In genomic region chr17:83777462-83778051, GRCm38 (mm10) we compare ENCODE assay signal across 19 mouse cellular contexts.
DNase-seq lines count a peak whose midpoint lies in the region; ATAC-seq lines count a peak whose summit lies in the region.
"Had no signal": no experiment of that assay in that cellular context is flagged by ENCODE, and none has a peak within 500 bp of the region (broad histone marks: within the 10 kb centered on the region; RNA-seq: fewer than 3 reads in every experiment).

No protein-coding gene starts in this region.

- peak; percentile 75 for ATAC-seq in erythroblast, adult 5-6 weeks (replicated peaks; ENCODE audit: low FRiP score, poor library complexity, severe bottlenecking)
- ATAC-seq: activated CD4-positive, CD25-positive, alpha-beta regulatory T cell, adult 4 months; forebrain, embryonic 15.5 days; intestine, postnatal 0 days; midbrain, embryonic 15.5 days had no signal

- peak; percentile 35 for DNase-seq in adrenal gland, postnatal 10 days
- DNase-seq in adrenal gland, postnatal 25 days, result no peak
- DNase-seq in testis, postnatal 10 days (ENCODE audit: low spot score), result peak; percentile 63
- DNase-seq in testis, postnatal 14 days (ENCODE audit: low spot score), result no peak
- no peak for DNase-seq in cerebellum, adult 11 months
- DNase-seq in cerebellum, postnatal 14 days, result no peak
- DNase-seq: cerebellum, adult 18-20 months; cerebellum, postnatal 25 days; gastrocnemius, postnatal 25 days; heart, adult 2 months; kidney, postnatal 25 days; layer of hippocampus, postnatal 36 days; lung, postnatal 36 days; thymus, postnatal 14 days had no signal

Comparison
In these comparisons a context has a peak if more than half of its experiments do, and no peak if none do; other contexts are left out.
1. DNase-seq: peak in adrenal gland, postnatal 10 days (single experiment) and testis, postnatal 10 days (single experiment); none in adrenal gland, postnatal 25 days (single experiment), testis, postnatal 14 days (single experiment), cerebellum, adult 11 months (single experiment) and cerebellum, postnatal 14 days (0 of 2).